Mouse (Mus musculus): ENCODE measurements at regions not wholly inside any gene's neighbourhood (a gene's known extent, or its start where the extent isn't known, plus 50 kb on each side); places are given as distances from the start of the nearest gene placed in this dataset.

GRCm38 (mm10) chr8:26507611-26508070 lies 388.3 kb downstream of the Gm45692 start:
- DNase-seq (ENCODE audit: low spot score) = no peak

DNA sequence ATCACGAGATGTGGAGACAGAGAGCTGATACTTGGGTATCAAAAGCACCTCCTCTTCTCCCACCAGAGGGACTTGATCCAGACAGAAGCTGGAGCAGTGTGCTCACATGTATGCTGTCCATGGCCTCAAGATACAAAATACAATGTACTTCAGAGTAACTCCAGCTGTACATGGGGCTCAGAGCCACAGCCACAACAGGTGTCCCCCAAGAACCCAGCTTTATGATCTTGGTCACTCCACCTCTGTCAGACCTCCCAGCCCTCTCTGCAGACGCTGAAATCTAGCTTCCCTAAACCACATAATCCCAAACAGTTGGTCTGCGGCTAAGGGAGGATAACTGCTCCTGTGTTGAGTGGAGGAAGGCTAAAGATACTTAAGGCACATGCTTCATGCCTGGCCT lies 389.9 kb downstream of the Gm45692 start:
- no peak for DNase-seq (ENCODE audit: low spot score)

DNA sequence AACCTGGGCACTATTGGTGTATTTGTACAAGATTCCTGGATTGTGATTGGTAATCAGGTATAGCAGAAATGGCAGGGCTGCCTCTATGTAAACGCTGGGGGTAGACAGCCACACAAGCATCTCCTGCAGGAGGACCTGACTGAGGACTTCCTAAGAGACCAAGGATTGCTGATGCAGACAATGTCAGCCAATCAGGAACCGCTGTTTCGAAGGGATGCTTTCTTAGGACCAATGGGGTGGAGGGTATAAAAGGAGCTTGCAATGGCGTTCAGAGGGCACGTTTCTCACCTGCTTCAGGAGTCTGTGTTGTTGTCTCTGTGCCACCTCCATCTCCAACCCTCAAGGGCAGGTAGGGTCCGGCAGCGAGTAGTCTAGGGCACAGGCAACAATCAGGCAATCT lies 393.7 kb downstream of the Gm45692 start:
- no peak for DNase-seq (ENCODE audit: low spot score)

GRCm38 (mm10) chr8:26524237-26524636 lies 404.9 kb downstream of the Gm45692 start:
- DNase-seq (ENCODE audit: low spot score) = no peak

DNA sequence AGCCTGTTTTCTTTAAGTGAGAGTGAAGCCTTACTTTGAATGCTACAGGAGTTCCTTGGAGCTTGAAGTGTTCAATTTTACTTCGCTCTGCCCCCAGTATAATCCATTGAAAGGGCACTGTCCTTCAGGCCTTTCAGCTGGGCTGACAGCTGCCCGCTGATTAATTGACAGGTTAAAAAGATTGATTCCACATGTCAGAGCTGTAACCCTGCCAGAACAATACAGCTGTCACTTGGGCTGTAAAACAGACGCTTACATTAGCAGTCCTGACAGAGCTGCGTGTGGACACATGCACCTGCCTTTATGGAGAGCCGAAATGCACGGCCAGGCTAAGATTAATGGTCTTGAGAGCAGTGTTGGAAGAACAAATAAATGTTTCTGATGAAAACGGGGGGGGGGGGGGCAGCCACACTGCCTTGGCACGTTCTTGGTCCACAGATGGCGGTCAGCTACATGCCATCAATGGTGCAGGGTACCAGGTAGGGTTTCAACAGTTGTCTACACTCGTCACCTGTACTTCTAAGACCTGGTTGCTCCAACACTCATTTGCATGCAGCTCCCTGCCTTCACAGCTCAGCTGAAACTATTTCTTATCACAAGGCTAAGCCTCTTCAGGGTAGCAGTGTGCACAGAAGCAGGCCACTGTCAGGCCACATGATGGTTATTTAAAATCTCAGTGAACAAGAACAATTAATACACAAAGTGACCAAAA lies 407.3 kb downstream of the Gm45692 start:
- DNase-seq (ENCODE audit: low spot score) = no peak

- DNase-seq (ENCODE audit: low spot score) = no peak
Observed at GRCm38 (mm10) chr8:26527186-26527580, 407.8 kb downstream of the Gm45692 start.

DNA sequence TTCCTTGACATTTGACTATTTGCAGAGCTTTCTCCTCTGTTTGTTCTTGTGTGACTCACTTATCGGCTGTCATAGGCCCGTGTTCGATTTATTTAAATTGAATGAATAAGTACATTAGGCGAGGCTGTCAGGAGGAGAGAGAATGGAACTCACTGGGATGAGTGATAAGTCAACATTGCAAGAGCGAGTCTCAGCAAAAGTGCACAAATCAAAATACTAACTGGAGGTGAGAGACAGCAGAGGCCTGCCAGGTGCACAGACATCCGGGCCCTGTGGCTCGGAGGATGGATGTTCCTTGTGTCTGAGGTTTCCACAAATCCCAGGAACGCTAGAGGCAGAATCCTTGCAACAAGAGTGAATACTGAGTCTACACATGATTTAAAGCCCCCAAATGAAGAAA lies 410.6 kb downstream of the Gm45692 start:
- no peak for DNase-seq (ENCODE audit: low spot score)

DNA sequence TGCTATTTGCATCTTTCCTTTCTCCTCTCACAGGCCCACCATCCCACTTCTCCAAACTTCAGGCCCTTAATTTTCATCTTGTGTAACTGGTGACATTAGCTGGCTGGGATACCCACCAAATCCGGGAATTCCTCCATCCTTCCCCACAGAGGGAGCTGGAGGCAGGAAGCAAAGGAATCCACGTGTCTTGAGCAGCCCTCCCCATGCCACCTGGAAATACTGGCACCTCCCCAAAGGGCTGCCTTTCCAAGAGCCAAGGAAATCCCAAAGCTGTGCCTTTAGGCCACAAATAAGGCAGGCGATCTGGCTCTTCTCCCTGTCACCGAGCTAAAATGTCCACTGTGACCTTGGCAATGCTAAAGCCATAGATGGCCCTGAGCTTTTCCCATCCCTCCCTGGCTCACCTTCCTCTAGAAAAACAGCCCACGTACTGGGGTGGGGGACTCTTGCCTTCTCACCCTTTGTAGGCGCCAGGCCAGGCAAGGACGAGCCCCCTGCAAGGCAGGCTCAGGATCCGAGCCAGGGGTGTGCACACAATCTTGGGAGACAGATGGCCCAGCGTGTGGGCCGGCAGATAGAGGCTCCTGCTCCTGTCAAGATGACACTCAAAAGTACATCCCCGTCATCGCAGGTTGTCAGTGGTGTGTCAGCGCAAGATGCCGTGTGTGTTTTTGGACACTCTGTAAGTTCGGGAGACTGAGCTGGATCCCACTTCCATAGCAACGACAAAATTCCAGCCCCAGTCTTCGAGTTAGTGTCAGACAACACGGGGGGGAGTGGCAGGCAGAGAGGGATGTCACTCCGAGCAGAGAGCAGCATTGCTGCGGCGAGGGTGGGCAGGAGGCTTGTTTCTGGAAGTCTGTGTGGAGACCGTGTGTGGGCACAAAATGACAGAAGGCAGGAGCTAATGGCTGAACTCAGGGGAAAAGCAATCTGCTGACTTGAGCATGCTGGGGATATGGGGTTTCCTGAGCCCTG lies 414.4 kb downstream of the Gm45692 start:
- DNase-seq (ENCODE audit: low spot score) = no peak

GRCm38 (mm10) chr8:26535816-26536215 lies 416.5 kb downstream of the Gm45692 start:
- no peak for DNase-seq (ENCODE audit: low spot score)

DNA sequence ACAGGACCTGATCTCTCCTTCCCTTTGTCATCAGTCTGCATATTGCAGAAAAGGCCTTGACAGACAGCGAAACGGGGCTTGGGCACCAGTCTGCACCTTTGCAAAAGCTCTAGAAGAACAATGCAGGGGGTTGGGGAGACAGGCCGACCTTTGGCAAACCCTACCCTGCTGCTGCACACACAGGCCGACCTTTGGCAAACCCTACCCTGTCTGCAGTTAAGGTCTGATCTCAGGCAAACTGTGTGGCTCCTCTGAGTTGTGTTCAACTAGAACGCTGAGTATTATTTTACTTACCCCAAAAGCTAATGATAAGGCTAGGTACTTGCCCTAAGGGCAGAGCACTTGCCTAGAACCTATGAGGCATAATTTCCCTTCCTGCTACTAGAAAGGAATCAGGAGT lies 423.4 kb upstream of the Zfp703 start:
- DNase-seq (ENCODE audit: low spot score) = no peak

DNA sequence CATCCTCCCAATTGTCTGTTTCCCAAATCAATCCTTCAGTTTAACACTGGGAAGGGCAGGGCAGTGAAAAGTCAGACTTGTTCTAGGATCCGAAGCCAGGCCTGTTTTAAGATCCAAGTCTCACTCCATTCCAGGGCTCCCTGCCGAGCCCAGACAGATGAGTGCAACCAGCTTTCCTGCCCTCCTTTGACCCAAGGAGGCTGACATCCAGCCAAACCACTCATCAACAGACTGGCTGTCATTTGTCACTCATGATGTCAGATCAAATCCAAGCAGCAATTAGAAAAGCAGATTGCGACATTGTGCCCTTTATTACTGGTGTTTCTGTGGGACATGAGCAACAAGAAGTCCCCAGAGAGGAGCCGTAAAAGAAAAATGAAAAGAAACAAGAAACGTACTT lies 417.9 kb upstream of the Zfp703 start:
- DNase-seq (ENCODE audit: low spot score) = peak; percentile 80

- no peak for DNase-seq (ENCODE audit: low spot score)
Observed at GRCm38 (mm10) chr8:26563151-26563550, 414.0 kb upstream of the Zfp703 start.

- no peak for DNase-seq (ENCODE audit: low spot score)
Observed at GRCm38 (mm10) chr8:26564254-26564653, 412.9 kb upstream of the Zfp703 start.

GRCm38 (mm10) chr8:26568423-26569060 lies 408.6 kb upstream of the Zfp703 start:
- DNase-seq (ENCODE audit: low spot score) = no peak

DNA sequence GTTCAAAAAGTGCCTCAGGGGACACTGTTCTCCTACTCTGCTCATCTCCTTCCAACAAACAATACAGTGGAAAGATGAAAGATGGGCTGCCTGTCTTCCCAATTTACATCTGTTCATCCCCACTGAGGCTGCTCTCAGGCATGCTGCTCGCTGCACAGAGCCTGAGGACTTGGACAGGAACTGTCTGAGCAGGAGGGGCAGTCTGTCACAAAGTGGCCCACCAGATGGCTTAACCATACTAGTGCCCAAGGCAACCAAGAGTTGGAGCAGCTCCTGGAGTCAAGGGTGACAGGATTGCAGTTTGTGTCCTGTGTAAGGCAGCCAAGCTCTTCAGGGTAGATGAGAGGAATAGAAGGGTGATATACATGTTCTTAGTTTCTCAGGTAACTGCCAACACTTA lies 388.3 kb upstream of the Zfp703 start:
- no peak for DNase-seq (ENCODE audit: low spot score)

- DNase-seq (ENCODE audit: low spot score) = no peak
Observed at GRCm38 (mm10) chr8:26590591-26591212, 386.4 kb upstream of the Zfp703 start.

GRCm38 (mm10) chr8:26591266-26591665 lies 385.9 kb upstream of the Zfp703 start:
- no peak for DNase-seq (ENCODE audit: low spot score)

DNA sequence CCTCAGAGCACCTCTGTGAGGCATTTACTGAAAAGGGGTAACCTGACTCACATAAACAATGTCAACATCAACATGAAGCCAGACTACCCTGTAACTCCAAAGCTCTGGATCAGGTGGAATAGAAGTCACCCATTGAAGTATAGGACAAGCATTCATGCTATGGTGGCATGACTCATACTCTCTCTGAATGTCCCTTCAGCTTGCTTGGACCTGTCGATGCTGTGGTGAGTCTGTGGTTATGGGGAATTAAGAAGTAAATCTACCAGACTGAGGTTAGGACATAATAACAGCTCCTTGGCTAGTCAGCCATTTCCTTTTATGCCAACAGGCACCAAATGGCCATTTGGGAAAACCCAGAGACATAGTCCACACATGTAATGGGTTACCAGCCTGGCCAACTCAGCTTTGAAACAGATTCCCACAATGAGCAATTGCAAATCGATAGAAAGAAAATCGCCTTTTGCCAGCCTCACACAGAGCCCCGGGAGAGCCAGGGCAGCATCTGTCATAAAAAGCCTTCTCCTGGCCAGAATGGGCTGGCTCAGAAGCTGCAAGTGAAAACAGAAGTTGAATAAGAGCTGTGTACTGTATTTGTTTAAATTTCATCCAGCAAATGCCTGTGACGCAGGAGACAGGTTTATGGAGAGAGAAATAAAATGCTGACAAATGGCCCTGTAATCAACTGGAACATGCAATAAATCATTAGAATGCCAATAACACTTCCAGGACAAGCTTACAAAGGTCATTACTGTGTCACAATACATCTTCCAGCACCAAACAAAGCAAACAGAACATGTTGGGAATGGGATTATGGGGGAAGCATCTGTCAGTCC lies 383.4 kb upstream of the Zfp703 start:
- no peak for DNase-seq (ENCODE audit: low spot score)

DNA sequence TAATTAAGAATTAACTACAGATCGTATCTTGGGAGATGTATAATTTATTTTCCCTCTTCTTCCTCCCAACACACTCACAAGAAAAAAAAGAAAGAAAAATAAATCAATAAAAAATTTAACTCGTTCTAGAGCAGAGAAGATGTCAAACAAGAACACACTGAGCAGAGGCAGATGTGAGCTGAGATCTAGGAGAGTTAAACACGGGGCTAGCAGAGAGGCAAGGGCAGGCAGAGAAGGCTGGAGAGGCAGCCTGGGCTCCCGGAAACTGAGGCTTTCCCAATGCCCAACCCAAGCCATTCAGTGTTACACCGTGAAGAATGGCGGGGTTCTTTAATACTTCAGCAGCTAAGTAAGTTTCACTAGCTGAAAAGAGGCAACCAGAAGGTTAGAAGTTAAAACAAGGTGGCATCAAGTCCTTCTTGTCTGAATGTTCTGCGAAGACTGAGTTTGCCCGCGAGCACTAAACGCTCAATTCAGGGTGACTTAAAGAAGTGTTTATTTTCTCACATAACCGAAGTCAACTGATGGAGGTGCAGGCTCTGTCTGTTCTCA lies 382.7 kb upstream of the Zfp703 start:
- DNase-seq (ENCODE audit: low spot score) = no peak

DNA sequence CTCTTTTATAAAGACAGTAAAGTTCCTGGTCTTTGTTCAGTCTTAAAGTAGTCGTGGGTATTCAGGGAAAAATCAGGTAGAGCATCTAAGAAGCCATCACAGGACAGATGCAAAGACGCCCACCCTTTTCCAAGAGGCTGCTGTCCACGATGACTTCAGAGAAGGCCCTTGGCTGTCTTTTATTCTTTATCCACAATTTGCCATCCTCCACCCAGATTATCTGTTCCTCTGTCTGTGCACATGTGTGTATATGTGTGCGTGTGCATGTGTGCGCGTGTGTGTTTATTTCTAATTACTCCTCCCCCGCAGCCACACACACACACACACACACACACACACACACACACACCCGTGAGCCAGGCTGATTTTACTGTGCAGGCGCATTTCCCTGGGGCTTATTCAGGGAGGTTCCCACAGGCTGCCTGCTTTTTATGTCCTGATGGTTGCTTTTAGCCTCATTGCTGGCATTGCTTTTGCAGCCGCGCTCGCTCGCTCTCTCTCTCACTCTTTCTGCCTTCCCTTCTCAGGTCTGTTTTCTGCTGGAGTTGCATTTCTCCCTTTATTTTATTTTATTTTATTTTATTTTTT lies 381.6 kb upstream of the Zfp703 start:
- DNase-seq (ENCODE audit: low spot score) = no peak

Measured in gastrocnemius, adult 18-20 months (tissue).